Comparison of ENCODE assay signal across 9 mouse cellular contexts in the genomic region with DNA sequence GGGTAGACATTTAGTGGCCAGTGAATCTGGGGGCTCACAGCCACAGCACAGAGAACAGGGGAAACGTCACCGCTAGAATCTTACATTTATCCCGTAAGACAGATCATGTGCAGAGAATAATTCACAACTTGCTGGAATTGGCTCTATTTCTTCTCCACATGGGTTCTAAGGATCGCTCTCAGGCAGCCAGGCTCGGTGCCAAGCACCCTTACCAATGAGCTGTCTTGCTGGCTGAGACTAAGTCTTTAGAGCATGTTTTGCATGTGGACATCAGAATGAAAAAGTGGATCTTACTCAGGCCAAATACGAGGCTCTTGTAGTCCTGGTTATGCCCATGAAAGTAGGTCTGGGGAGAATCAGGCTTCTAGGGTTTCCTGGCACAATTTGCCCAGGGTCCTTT. TPM values are rescaled to one million over a fixed set of nuclear protein-coding genes. Genes with fewer than 3 reads are reported as not detected.
A peak's percentile ranks its signal among the peaks of the same experiment; 100 is the strongest.
DNase-seq lines count a peak whose midpoint lies in the region.
"Had no signal": no experiment of that assay in that cellular context is flagged by ENCODE, and none has a peak within 500 bp of the region (broad histone marks: within the 10 kb centered on the region; RNA-seq: fewer than 3 reads in every experiment).

No protein-coding gene starts in this region.

- DNase-seq in frontal cortex, postnatal 36 days (ENCODE audit: low spot score in 2 of 2) = peak; percentile 23 to 28
- DNase-seq in frontal cortex, postnatal 10 days (ENCODE audit: low spot score in 2 of 2) = no peak
- peak; percentile 16 for DNase-seq in kidney, postnatal 10 days
- DNase-seq in kidney, adult 11 months = no peak
- DNase-seq in right cerebral cortex, adult 18-20 months = peak; percentile 20
- DNase-seq in right cerebral cortex, adult 2 months (ENCODE audit: low spot score in 2 of 2) = no peak
- peak; percentile 37 for DNase-seq in right cerebral cortex, postnatal 14 days
- DNase-seq in urinary bladder, adult 2 months (ENCODE audit: low spot score) = no peak
- DNase-seq: cerebellum, adult 11 months had no signal

RNA-seq across cellular contexts. Expression of a gene that starts 16.5 kb away (rescaled TPM):
- polyA plus RNA-seq in urinary bladder, adult 2 months (2012; rRNA removed) = 36.2 and 43.3 TPM in 2 replicates

RNA-seq across cellular contexts. Expression of a gene that starts 17.5 kb away (rescaled TPM):
- polyA plus RNA-seq in urinary bladder, adult 2 months (2012; rRNA removed) = 70.7 and 72.9 TPM in 2 replicates

Comparison
In these comparisons a context has a peak if more than half of its experiments do, and no peak if none do; other contexts are left out.
1. DNase-seq: peak in frontal cortex, postnatal 36 days (2 of 2), kidney, postnatal 10 days (single experiment), right cerebral cortex, adult 18-20 months (single experiment) and right cerebral cortex, postnatal 14 days (single experiment); none in frontal cortex, postnatal 10 days (0 of 2), kidney, adult 11 months (single experiment), right cerebral cortex, adult 2 months (0 of 2) and urinary bladder, adult 2 months (single experiment).